ENCODE assay signal across 10 mouse cellular contexts in genomic region chr7:19327782-19328181, GRCm38 (mm10). TPM values are rescaled to one million over a fixed set of nuclear protein-coding genes. Genes with fewer than 3 reads are reported as not detected.
A peak's percentile ranks its signal among the peaks of the same experiment; 100 is the strongest.
DNase-seq lines count a peak whose midpoint lies in the region; ATAC-seq lines count a peak whose summit lies in the region.
"Had no signal": no experiment of that assay in that cellular context is flagged by ENCODE, and none has a peak within 500 bp of the region (broad histone marks: within the 10 kb centered on the region; RNA-seq: fewer than 3 reads in every experiment).

No protein-coding gene starts in this region.

- H3K36me3 ChIP-seq in forebrain, embryonic 10.5 days (replicated peaks): no peaks in the 10 kb centered on the region
- no peaks in the 10 kb centered on the region for H3K36me3 ChIP-seq in forebrain, embryonic 16.5 days (ENCODE audit: control insufficient read depth, insufficient read depth)
- H3K36me3 ChIP-seq in liver, embryonic 11.5 days (ENCODE audit: control insufficient read depth, insufficient read depth, low read length): no peaks in the 10 kb centered on the region
- no peaks in the 10 kb centered on the region for H3K36me3 ChIP-seq in hindbrain, embryonic 13.5 days
- no peaks in the 10 kb centered on the region for H3K36me3 ChIP-seq in neural tube, embryonic 13.5 days

- peak overlapping the region; percentile 57; the same call in 1 of the 2 replicates for H3K4me3 ChIP-seq in forebrain, embryonic 10.5 days
- no peak overlapping the region for H3K4me3 ChIP-seq in forebrain, embryonic 16.5 days (replicated peaks; ENCODE audit: low read length)
- 0 out of 2 replicates have a peak overlapping the region, but pooled peaks have one; percentile 17 for H3K4me3 ChIP-seq in liver, embryonic 11.5 days (ENCODE audit: low read depth, low read length)
- no peak overlapping the region for H3K4me3 ChIP-seq in hindbrain, embryonic 13.5 days
- H3K4me3 ChIP-seq in neural tube, embryonic 13.5 days: no peak overlapping the region

- H3K9me3 ChIP-seq in forebrain, embryonic 10.5 days: peaks cover 2% of the 10 kb centered on the region; the same call in 1 of the 2 replicates
- no peaks in the 10 kb centered on the region for H3K9me3 ChIP-seq in forebrain, embryonic 16.5 days (ENCODE audit: control insufficient read depth, low read length)
- H3K9me3 ChIP-seq in liver, embryonic 11.5 days (ENCODE audit: control insufficient read depth, low read length): no peaks in the 10 kb centered on the region
- H3K9me3 ChIP-seq in hindbrain, embryonic 13.5 days: no peaks in the 10 kb centered on the region
- no peaks in the 10 kb centered on the region for H3K9me3 ChIP-seq in neural tube, embryonic 13.5 days

- H3K27ac ChIP-seq in forebrain, embryonic 10.5 days: peak overlapping the region; percentile 82
- no peak overlapping the region for H3K27ac ChIP-seq in forebrain, embryonic 16.5 days (ENCODE audit: low read length)
- no peak overlapping the region for H3K27ac ChIP-seq in liver, embryonic 11.5 days (ENCODE audit: low read depth, low read length)
- H3K27ac ChIP-seq in hindbrain, embryonic 13.5 days: no peak overlapping the region
- H3K27ac ChIP-seq in neural tube, embryonic 13.5 days (replicated peaks): no peak overlapping the region

- H3K27me3 ChIP-seq in forebrain, embryonic 10.5 days (ENCODE audit: poor library complexity, severe bottlenecking): peaks cover 21% of the 10 kb centered on the region
- H3K27me3 ChIP-seq in forebrain, embryonic 16.5 days (replicated peaks; ENCODE audit: control insufficient read depth, insufficient read depth, low read length): no peaks in the 10 kb centered on the region
- peaks cover 12% of the 10 kb centered on the region for H3K27me3 ChIP-seq in liver, embryonic 11.5 days (replicated peaks; ENCODE audit: control insufficient read depth, insufficient read depth, low read length)
- 0 out of 2 replicates have a peak, but pooled peaks cover 8% of the 10 kb centered on the region for H3K27me3 ChIP-seq in hindbrain, embryonic 13.5 days
- no peaks in the 10 kb centered on the region for H3K27me3 ChIP-seq in neural tube, embryonic 13.5 days
- H3K27me3 ChIP-seq: Patski had no signal

- peaks cover 30% of the 10 kb centered on the region for H3K4me1 ChIP-seq in forebrain, embryonic 10.5 days
- peaks cover 19% of the 10 kb centered on the region for H3K4me1 ChIP-seq in forebrain, embryonic 16.5 days (replicated peaks; ENCODE audit: control insufficient read depth, insufficient read depth, low read length)
- peaks cover 29% of the 10 kb centered on the region for H3K4me1 ChIP-seq in liver, embryonic 11.5 days (replicated peaks; ENCODE audit: control insufficient read depth, insufficient read depth, low read length)
- peaks cover 21% of the 10 kb centered on the region for H3K4me1 ChIP-seq in hindbrain, embryonic 13.5 days (replicated peaks)
- H3K4me1 ChIP-seq in neural tube, embryonic 13.5 days (replicated peaks): peaks cover 20% of the 10 kb centered on the region

- no peak overlapping the region for H3K4me2 ChIP-seq in forebrain, embryonic 16.5 days (ENCODE audit: low read length)
- peak overlapping the region; percentile 78 for H3K4me2 ChIP-seq in liver, embryonic 11.5 days
- peak overlapping the region; percentile 68; the same call in 1 of the 2 replicates for H3K4me2 ChIP-seq in hindbrain, embryonic 13.5 days
- H3K4me2 ChIP-seq in neural tube, embryonic 13.5 days: peak overlapping the region; percentile 72

- DNase-seq in forebrain, embryonic 10.5 days (ENCODE audit: extremely low spot score, low spot score): no peak
- DNase-seq in liver, embryonic 11.5 days (ENCODE audit: low spot score): no peak
- no peak for DNase-seq in liver
- DNase-seq in ovary, adult 18-20 months (ENCODE audit: low spot score): no peak
- DNase-seq: spleen, adult 18-20 months had no signal

- ATAC-seq in forebrain, embryonic 16.5 days: no peak
- no peak for ATAC-seq in liver, embryonic 11.5 days (replicated peaks; ENCODE audit: low FRiP score)
- ATAC-seq in hindbrain, embryonic 13.5 days (ENCODE audit: low FRiP score): no peak
- ATAC-seq in neural tube, embryonic 13.5 days (ENCODE audit: low read depth): no peak
- ATAC-seq in frontal cortex, adult (ENCODE audit: low TSS enrichment): no peak

- H3K9ac ChIP-seq in forebrain, embryonic 16.5 days (replicated peaks; ENCODE audit: low read depth, low read length): no peak overlapping the region
- H3K9ac ChIP-seq in liver, embryonic 11.5 days (ENCODE audit: low read depth, low read length): no peak overlapping the region
- H3K9ac ChIP-seq in hindbrain, embryonic 13.5 days: 0 out of 2 replicates have a peak overlapping the region, but pooled peaks have one; percentile 11
- peak overlapping the region; percentile 60; the same call in 1 of the 2 replicates for H3K9ac ChIP-seq in neural tube, embryonic 13.5 days

- WGBS in forebrain, embryonic 10.5 days: 81% methylated on average over 5 of the region's 5 CpGs
- WGBS in forebrain, embryonic 16.5 days: 84% methylated on average over 5 of the region's 5 CpGs
- 69% methylated on average over 5 of the region's 5 CpGs for WGBS in liver, embryonic 11.5 days
- 78% methylated on average over 5 of the region's 5 CpGs for WGBS in hindbrain, embryonic 13.5 days
- WGBS in neural tube, embryonic 13.5 days: 84% methylated on average over 5 of the region's 5 CpGs

RNA-seq across cellular contexts. Expression of gene Ercc1, which starts 16.8 kb away (rescaled TPM):
- 95.3 and 96.1 TPM in 2 replicates for polyA plus RNA-seq in forebrain, embryonic 10.5 days (2016; fragmentation: Nextera tagmentation; extraction: Ambion mirVana)
- polyA plus RNA-seq in forebrain, embryonic 16.5 days (2015; fragmentation: Nextera tagmentation; extraction: Ambion mirVana): 79.3 and 85.9 TPM in 2 replicates
- polyA plus RNA-seq in liver, embryonic 11.5 days (2014; fragmentation: Nextera tagmentation; extraction: Ambion mirVana): 46.4 and 46.8 TPM in 2 replicates
- polyA plus RNA-seq in hindbrain, embryonic 13.5 days (2015; fragmentation: Nextera tagmentation; extraction: Ambion mirVana): 84.9 and 96.6 TPM in 2 replicates
- 90.7 and 96.1 TPM in 2 replicates for polyA plus RNA-seq in neural tube, embryonic 13.5 days (2015; fragmentation: Nextera tagmentation; extraction: Ambion mirVana)

RNA-seq across cellular contexts. Expression of gene Fosb, which starts 17.9 kb away (rescaled TPM):
- polyA plus RNA-seq in forebrain, embryonic 10.5 days (2016; fragmentation: Nextera tagmentation; extraction: Ambion mirVana): 0.10 TPM in 1 of 2 replicates, not detected in the other
- polyA plus RNA-seq in forebrain, embryonic 16.5 days (2015; fragmentation: Nextera tagmentation; extraction: Ambion mirVana): 0.05 and 0.10 TPM in 2 replicates
- 0.07 TPM in 1 of 2 replicates, not detected in the other for polyA plus RNA-seq in liver, embryonic 11.5 days (2014; fragmentation: Nextera tagmentation; extraction: Ambion mirVana)
- 0.06 and 0.08 TPM in 2 replicates for polyA plus RNA-seq in hindbrain, embryonic 13.5 days (2015; fragmentation: Nextera tagmentation; extraction: Ambion mirVana)
- polyA plus RNA-seq in neural tube, embryonic 13.5 days (2015; fragmentation: Nextera tagmentation; extraction: Ambion mirVana): 0.06 and 0.19 TPM in 2 replicates

RNA-seq across cellular contexts. Expression of gene Cd3eap, which starts 31.5 kb away (rescaled TPM):
- polyA plus RNA-seq in forebrain, embryonic 10.5 days (2016; fragmentation: Nextera tagmentation; extraction: Ambion mirVana): 30.9 and 32.2 TPM in 2 replicates
- 23.1 and 26.4 TPM in 2 replicates for polyA plus RNA-seq in forebrain, embryonic 16.5 days (2015; fragmentation: Nextera tagmentation; extraction: Ambion mirVana)
- 28.7 and 30.2 TPM in 2 replicates for polyA plus RNA-seq in liver, embryonic 11.5 days (2014; fragmentation: Nextera tagmentation; extraction: Ambion mirVana)
- 20.9 and 22.1 TPM in 2 replicates for polyA plus RNA-seq in hindbrain, embryonic 13.5 days (2015; fragmentation: Nextera tagmentation; extraction: Ambion mirVana)
- 19.8 and 21.1 TPM in 2 replicates for polyA plus RNA-seq in neural tube, embryonic 13.5 days (2015; fragmentation: Nextera tagmentation; extraction: Ambion mirVana)

RNA-seq across cellular contexts. Expression of gene Ppp1r13l, which starts 31.8 kb away (rescaled TPM):
- 5.4 and 6.3 TPM in 2 replicates for polyA plus RNA-seq in forebrain, embryonic 10.5 days (2016; fragmentation: Nextera tagmentation; extraction: Ambion mirVana)
- polyA plus RNA-seq in forebrain, embryonic 16.5 days (2015; fragmentation: Nextera tagmentation; extraction: Ambion mirVana): 3.0 and 3.6 TPM in 2 replicates
- polyA plus RNA-seq in liver, embryonic 11.5 days (2014; fragmentation: Nextera tagmentation; extraction: Ambion mirVana): 3.9 and 4.2 TPM in 2 replicates
- 1.4 and 2.2 TPM in 2 replicates for polyA plus RNA-seq in hindbrain, embryonic 13.5 days (2015; fragmentation: Nextera tagmentation; extraction: Ambion mirVana)
- polyA plus RNA-seq in neural tube, embryonic 13.5 days (2015; fragmentation: Nextera tagmentation; extraction: Ambion mirVana): 1.2 and 3.4 TPM in 2 replicates

RNA-seq across cellular contexts. Expression of gene Rtn2, which starts 45.4 kb away (rescaled TPM):
- 32.1 and 33.1 TPM in 2 replicates for polyA plus RNA-seq in forebrain, embryonic 10.5 days (2016; fragmentation: Nextera tagmentation; extraction: Ambion mirVana)
- 127 and 128 TPM in 2 replicates for polyA plus RNA-seq in forebrain, embryonic 16.5 days (2015; fragmentation: Nextera tagmentation; extraction: Ambion mirVana)
- polyA plus RNA-seq in liver, embryonic 11.5 days (2014; fragmentation: Nextera tagmentation; extraction: Ambion mirVana): 8.2 and 11.1 TPM in 2 replicates
- 101 and 104 TPM in 2 replicates for polyA plus RNA-seq in hindbrain, embryonic 13.5 days (2015; fragmentation: Nextera tagmentation; extraction: Ambion mirVana)
- 103 and 117 TPM in 2 replicates for polyA plus RNA-seq in neural tube, embryonic 13.5 days (2015; fragmentation: Nextera tagmentation; extraction: Ambion mirVana)

Comparison
In these comparisons a context has a peak if more than half of its experiments do, and no peak if none do; other contexts are left out.
1. H3K4me3 ChIP-seq: peak in forebrain, embryonic 10.5 days (single experiment) and liver, embryonic 11.5 days (single experiment); none in forebrain, embryonic 16.5 days (single experiment), hindbrain, embryonic 13.5 days (single experiment) and neural tube, embryonic 13.5 days (single experiment).
2. H3K9ac ChIP-seq: peak in hindbrain, embryonic 13.5 days (single experiment) and neural tube, embryonic 13.5 days (single experiment); none in forebrain, embryonic 16.5 days (single experiment) and liver, embryonic 11.5 days (single experiment).